ENCODE assay signal across 15 mouse cellular contexts in genomic region chr10:79823011-79823410, GRCm38 (mm10). TPM values are rescaled to one million over a fixed set of nuclear protein-coding genes. Genes with fewer than 3 reads are reported as not detected.
DNase-seq lines count a peak whose midpoint lies in the region; ATAC-seq lines count a peak whose summit lies in the region.
"Had no signal": no experiment of that assay in that cellular context is flagged by ENCODE, and none has a peak within 500 bp of the region (broad histone marks: within the 10 kb centered on the region; RNA-seq: fewer than 3 reads in every experiment).

No protein-coding gene starts in this region.

- no peaks in the 10 kb centered on the region for H3K9me3 ChIP-seq in forebrain, embryonic 10.5 days
- no peaks in the 10 kb centered on the region for H3K9me3 ChIP-seq in forebrain, embryonic 11.5 days (ENCODE audit: control insufficient read depth, low read length)
- no peaks in the 10 kb centered on the region for H3K9me3 ChIP-seq in kidney, embryonic 14.5 days (ENCODE audit: control insufficient read depth, low read length)
- H3K9me3 ChIP-seq in neural tube, embryonic 11.5 days (ENCODE audit: control insufficient read depth, low read length) = no peaks in the 10 kb centered on the region
- H3K9me3 ChIP-seq: liver, embryonic 13.5 days had no signal

- 77% methylated on average over 6 of the region's 6 CpGs for WGBS in forebrain, embryonic 10.5 days
- WGBS in forebrain, embryonic 11.5 days = 70% methylated on average over 6 of the region's 6 CpGs
- WGBS in kidney, embryonic 14.5 days = 73% methylated on average over 6 of the region's 6 CpGs
- WGBS in neural tube, embryonic 11.5 days = 74% methylated on average over 6 of the region's 6 CpGs

- no peak for DNase-seq in forebrain, embryonic 10.5 days (ENCODE audit: extremely low spot score, low spot score)
- DNase-seq in forebrain, embryonic 11.5 days (ENCODE audit: low spot score) = no peak
- DNase-seq in kidney, adult 8-10 months = no peak
- DNase-seq in neural tube, embryonic 11.5 days (ENCODE audit: low spot score) = no peak
- no peak for DNase-seq in neural tube, embryonic 10.5 days (ENCODE audit: extremely low spot score, low spot score)
- no peak for DNase-seq in right cerebral cortex, adult 2 months (ENCODE audit: low spot score in 2 of 2)
- DNase-seq: adrenal gland, adult 2 months; forebrain, postnatal 0 days; gastrocnemius, postnatal 36 days; liver, embryonic 13.5 days; spleen, adult 18-20 months; thymus, adult 2 months had no signal

- 0 out of 2 replicates have a peak overlapping the region, but pooled peaks have one; percentile 22 for H3K27ac ChIP-seq in forebrain, embryonic 10.5 days
- H3K27ac ChIP-seq in forebrain, embryonic 11.5 days (ENCODE audit: low read depth, low read length) = no peak overlapping the region
- peak overlapping the region; percentile 63; the same call in 1 of the 2 replicates for H3K27ac ChIP-seq in kidney, embryonic 14.5 days (ENCODE audit: low read depth, low read length)
- H3K27ac ChIP-seq in neural tube, embryonic 11.5 days (ENCODE audit: low read depth, low read length) = 0 out of 2 replicates have a peak overlapping the region, but pooled peaks have one; percentile 20
- H3K27ac ChIP-seq: liver, embryonic 13.5 days had no signal

- H3K4me2 ChIP-seq in forebrain, embryonic 11.5 days (ENCODE audit: low read depth, low read length, severe bottlenecking) = no peak overlapping the region
- H3K4me2 ChIP-seq in kidney, embryonic 14.5 days (replicated peaks; ENCODE audit: low read depth, low read length) = no peak overlapping the region; the same call in 1 of the 2 replicates
- H3K4me2 ChIP-seq in neural tube, embryonic 11.5 days (ENCODE audit: low read depth) = no peak overlapping the region

- peaks cover 30% of the 10 kb centered on the region for H3K36me3 ChIP-seq in forebrain, embryonic 10.5 days (replicated peaks)
- peaks cover 6% of the 10 kb centered on the region; the same call in 1 of the 2 replicates for H3K36me3 ChIP-seq in forebrain, embryonic 11.5 days (ENCODE audit: control insufficient read depth, insufficient read depth, low read length)
- peaks cover 18% of the 10 kb centered on the region for H3K36me3 ChIP-seq in kidney, embryonic 14.5 days (ENCODE audit: control insufficient read depth, insufficient read depth, low read length)
- peaks cover 7% of the 10 kb centered on the region; the same call in 1 of the 2 replicates for H3K36me3 ChIP-seq in neural tube, embryonic 11.5 days (ENCODE audit: control insufficient read depth, insufficient read depth, low read length)
- H3K36me3 ChIP-seq: liver, embryonic 13.5 days had no signal

- H3K4me3 ChIP-seq in forebrain, embryonic 10.5 days = no peak overlapping the region
- H3K4me3 ChIP-seq in forebrain, embryonic 11.5 days (ENCODE audit: low read depth, low read length) = no peak overlapping the region
- H3K4me3 ChIP-seq in kidney, embryonic 14.5 days (ENCODE audit: low read length) = no peak overlapping the region
- no peak overlapping the region for H3K4me3 ChIP-seq in neural tube, embryonic 11.5 days (ENCODE audit: low read depth, low read length)
- H3K4me3 ChIP-seq: liver, embryonic 13.5 days had no signal

- H3K27me3 ChIP-seq in forebrain, embryonic 10.5 days (ENCODE audit: poor library complexity, severe bottlenecking) = no peaks in the 10 kb centered on the region
- H3K27me3 ChIP-seq in forebrain, embryonic 11.5 days (ENCODE audit: control insufficient read depth, insufficient read depth, low read length) = no peaks in the 10 kb centered on the region
- no peaks in the 10 kb centered on the region for H3K27me3 ChIP-seq in kidney, embryonic 14.5 days (ENCODE audit: control insufficient read depth, insufficient read depth, low read length)
- H3K27me3 ChIP-seq in neural tube, embryonic 11.5 days (ENCODE audit: control insufficient read depth, insufficient read depth, low read length) = no peaks in the 10 kb centered on the region

- no peak for ATAC-seq in forebrain, embryonic 11.5 days (replicated peaks; ENCODE audit: low FRiP score)
- no peak for ATAC-seq in kidney, embryonic 14.5 days (ENCODE audit: low FRiP score, low TSS enrichment)
- no peak for ATAC-seq in neural tube, embryonic 11.5 days (ENCODE audit: insufficient read depth, low FRiP score, low TSS enrichment)
- no peak for ATAC-seq in erythroblast, adult 5-6 weeks (replicated peaks; ENCODE audit: low FRiP score, poor library complexity, severe bottlenecking)
- ATAC-seq: forebrain, postnatal 0 days had no signal

- H3K9ac ChIP-seq in forebrain, embryonic 11.5 days (ENCODE audit: low read length) = no peak overlapping the region
- H3K9ac ChIP-seq in kidney, embryonic 14.5 days (ENCODE audit: low read depth, low read length) = no peak overlapping the region
- H3K9ac ChIP-seq in neural tube, embryonic 11.5 days (ENCODE audit: low read length) = no peak overlapping the region
- H3K9ac ChIP-seq: forebrain, postnatal 0 days; liver, embryonic 13.5 days had no signal

- peaks cover 18% of the 10 kb centered on the region for H3K4me1 ChIP-seq in forebrain, embryonic 10.5 days
- H3K4me1 ChIP-seq in forebrain, embryonic 11.5 days (replicated peaks; ENCODE audit: control insufficient read depth, insufficient read depth, low read length) = peaks cover 2% of the 10 kb centered on the region; the same call in 1 of the 2 replicates
- peaks cover 26% of the 10 kb centered on the region for H3K4me1 ChIP-seq in kidney, embryonic 14.5 days (ENCODE audit: control insufficient read depth, insufficient read depth, low read length)
- peaks cover 5% of the 10 kb centered on the region; the same call in 1 of the 2 replicates for H3K4me1 ChIP-seq in neural tube, embryonic 11.5 days (ENCODE audit: control insufficient read depth, insufficient read depth, low read length)

RNA-seq across cellular contexts. Expression of gene Misp, which starts 2.2 kb away (rescaled TPM):
- polyA plus RNA-seq in forebrain, embryonic 10.5 days (2016; fragmentation: Nextera tagmentation; extraction: Ambion mirVana) = 0.18 and 1.0 TPM in 2 replicates
- 0.39 and 0.99 TPM in 2 replicates for polyA plus RNA-seq in forebrain, embryonic 11.5 days (2014; fragmentation: Nextera tagmentation; extraction: Ambion mirVana)
- 4.1 and 9.0 TPM in 2 replicates for polyA plus RNA-seq in kidney, embryonic 14.5 days (2014; fragmentation: Nextera tagmentation; extraction: Ambion mirVana)
- 0.77 and 1.6 TPM in 2 replicates for polyA plus RNA-seq in neural tube, embryonic 11.5 days (2014; fragmentation: Nextera tagmentation; extraction: Ambion mirVana)
- not detected in 2 replicates for total RNA-seq in erythroblast, adult 5-6 weeks (2015; ENCODE audit: low replicate concordance)
- total RNA-seq in erythroblast, adult 5-6 weeks (2017; ENCODE audit: low replicate concordance) = not detected in 2 replicates
- total RNA-seq: gastrocnemius, postnatal 36 days; megakaryocyte-erythroid progenitor cell, adult 5-6 weeks had no signal

RNA-seq across cellular contexts. Expression of gene Palm, which starts 29.6 kb away (rescaled TPM):
- 114 and 119 TPM in 2 replicates for polyA plus RNA-seq in forebrain, embryonic 10.5 days (2016; fragmentation: Nextera tagmentation; extraction: Ambion mirVana)
- 140 and 157 TPM in 2 replicates for polyA plus RNA-seq in forebrain, embryonic 11.5 days (2014; fragmentation: Nextera tagmentation; extraction: Ambion mirVana)
- 101 and 136 TPM in 2 replicates for polyA plus RNA-seq in kidney, embryonic 14.5 days (2014; fragmentation: Nextera tagmentation; extraction: Ambion mirVana)
- 150 and 155 TPM in 2 replicates for polyA plus RNA-seq in neural tube, embryonic 11.5 days (2014; fragmentation: Nextera tagmentation; extraction: Ambion mirVana)
- total RNA-seq in erythroblast, adult 5-6 weeks (2015; ENCODE audit: low replicate concordance) = 9.4 and 12.5 TPM in 2 replicates
- 4.5 and 10.0 TPM in 2 replicates for total RNA-seq in erythroblast, adult 5-6 weeks (2017; ENCODE audit: low replicate concordance)

RNA-seq across cellular contexts. Expression of gene Ptbp1, which starts 31.2 kb away (rescaled TPM):
- 370 and 377 TPM in 2 replicates for polyA plus RNA-seq in forebrain, embryonic 10.5 days (2016; fragmentation: Nextera tagmentation; extraction: Ambion mirVana)
- polyA plus RNA-seq in forebrain, embryonic 11.5 days (2014; fragmentation: Nextera tagmentation; extraction: Ambion mirVana) = 261 and 295 TPM in 2 replicates
- polyA plus RNA-seq in kidney, embryonic 14.5 days (2014; fragmentation: Nextera tagmentation; extraction: Ambion mirVana) = 279 and 333 TPM in 2 replicates
- 215 and 216 TPM in 2 replicates for polyA plus RNA-seq in neural tube, embryonic 11.5 days (2014; fragmentation: Nextera tagmentation; extraction: Ambion mirVana)
- total RNA-seq in erythroblast, adult 5-6 weeks (2015; ENCODE audit: low replicate concordance) = 45.2 and 66.7 TPM in 2 replicates
- 38.2 and 53.2 TPM in 2 replicates for total RNA-seq in erythroblast, adult 5-6 weeks (2017; ENCODE audit: low replicate concordance)

RNA-seq across cellular contexts. Expression of gene Prss57, which starts 32.2 kb away (rescaled TPM):
- polyA plus RNA-seq in forebrain, embryonic 10.5 days (2016; fragmentation: Nextera tagmentation; extraction: Ambion mirVana) = not detected in 2 replicates
- not detected in 2 replicates for polyA plus RNA-seq in forebrain, embryonic 11.5 days (2014; fragmentation: Nextera tagmentation; extraction: Ambion mirVana)
- not detected in 2 replicates for polyA plus RNA-seq in kidney, embryonic 14.5 days (2014; fragmentation: Nextera tagmentation; extraction: Ambion mirVana)
- polyA plus RNA-seq in neural tube, embryonic 11.5 days (2014; fragmentation: Nextera tagmentation; extraction: Ambion mirVana) = 0.23 TPM in 1 of 2 replicates, not detected in the other
- total RNA-seq in erythroblast, adult 5-6 weeks (2015; ENCODE audit: low replicate concordance) = 30.5 and 45.0 TPM in 2 replicates
- total RNA-seq in erythroblast, adult 5-6 weeks (2017; ENCODE audit: low replicate concordance) = 6.8 and 14.3 TPM in 2 replicates
- total RNA-seq: forebrain, postnatal 0 days; gastrocnemius, postnatal 36 days had no signal
- polyA plus RNA-seq: adrenal gland, adult 2 months had no signal

RNA-seq across cellular contexts. Expression of gene Fstl3, which starts 45.9 kb away (rescaled TPM):
- polyA plus RNA-seq in forebrain, embryonic 10.5 days (2016; fragmentation: Nextera tagmentation; extraction: Ambion mirVana) = 1.1 and 1.5 TPM in 2 replicates
- 0.41 and 1.0 TPM in 2 replicates for polyA plus RNA-seq in forebrain, embryonic 11.5 days (2014; fragmentation: Nextera tagmentation; extraction: Ambion mirVana)
- polyA plus RNA-seq in kidney, embryonic 14.5 days (2014; fragmentation: Nextera tagmentation; extraction: Ambion mirVana) = 4.9 and 8.2 TPM in 2 replicates
- 1.3 and 1.7 TPM in 2 replicates for polyA plus RNA-seq in neural tube, embryonic 11.5 days (2014; fragmentation: Nextera tagmentation; extraction: Ambion mirVana)
- 1.7 and 5.8 TPM in 2 replicates for total RNA-seq in erythroblast, adult 5-6 weeks (2015; ENCODE audit: low replicate concordance)
- total RNA-seq in erythroblast, adult 5-6 weeks (2017; ENCODE audit: low replicate concordance) = not detected in 2 replicates
